Mouse (Mus musculus): ENCODE data around the gene Azgp1.
"Not testable (repeated sequence)": the region's sequence is repeated elsewhere in the genome, so short reads cannot be mapped to it uniquely, and the experiment has no call there.

Azgp1 gene

DNA sequence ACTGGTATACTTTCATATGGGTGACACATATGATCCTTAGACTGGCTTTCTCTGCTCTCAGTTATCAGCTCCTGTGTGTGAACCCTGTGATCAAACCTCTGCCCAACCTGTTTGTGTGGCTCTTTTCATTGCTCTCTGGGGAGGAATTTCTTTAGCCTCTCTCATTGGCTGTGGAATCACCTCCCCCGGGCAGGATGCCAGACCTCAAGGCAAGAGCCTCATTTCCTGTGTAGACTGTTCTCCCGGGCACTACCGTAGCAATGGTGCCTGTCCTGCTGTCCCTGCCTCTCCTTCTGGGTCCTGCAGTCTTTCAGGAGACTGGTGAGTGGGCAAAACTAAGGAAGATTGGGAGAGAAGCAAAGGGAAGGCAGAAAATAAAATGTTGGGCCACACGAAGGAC, at the start of gene Azgp1:
TSS of gene Azgp1 (plus strand) at position 221 of the 400 bp plus-strand sequence.
- DNase-seq (ENCODE audit: low spot score in 2 of 2), result no peak

DNA sequence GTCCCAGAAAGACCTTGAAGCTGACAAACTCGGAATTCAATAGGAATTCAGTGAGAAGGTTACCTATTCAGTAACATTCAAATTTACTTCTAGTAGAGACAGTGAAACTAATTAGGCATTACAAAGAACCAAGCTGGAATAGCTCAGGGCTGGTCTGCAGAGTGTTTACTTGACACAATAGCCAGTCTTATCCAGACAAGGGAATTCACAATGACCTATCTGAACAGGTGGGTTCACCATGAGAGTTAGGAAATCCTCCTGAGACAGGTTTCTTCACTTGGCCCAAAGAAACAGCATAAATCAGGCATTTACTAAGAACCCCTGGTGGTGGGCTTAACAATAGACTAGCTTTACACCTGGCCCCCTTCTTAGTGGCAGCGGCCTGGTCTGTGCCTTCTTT, 47.4 kb upstream of the Azgp1 start:
- DNase-seq (ENCODE audit: low spot score in 2 of 2), result not testable (repeated sequence)

DNA sequence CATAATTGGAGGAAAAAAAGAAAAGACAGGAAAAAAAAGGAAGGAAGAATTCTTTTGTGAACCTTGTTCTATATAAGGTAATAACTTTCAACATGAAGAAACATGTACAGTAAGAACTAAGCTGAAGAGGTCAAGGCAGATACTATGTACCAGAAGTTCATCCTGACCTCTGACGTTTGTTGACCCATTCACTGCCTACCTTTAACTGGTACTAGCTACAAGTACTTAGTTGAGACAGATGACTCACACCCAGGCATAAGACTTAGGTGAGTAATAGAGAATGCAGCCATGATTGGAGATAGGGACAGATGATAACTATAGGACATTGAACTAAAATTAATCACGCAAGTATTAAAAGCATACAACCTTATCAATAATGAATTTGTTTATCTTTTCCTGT, 44.8 kb upstream of the Azgp1 start:
- no peak for DNase-seq (ENCODE audit: low spot score in 2 of 2)

- DNase-seq (ENCODE audit: low spot score in 2 of 2), result no peak
These were observed 44.1 kb upstream of the Azgp1 start for GRCm38 (mm10) chr5:137937238-137937637.

GRCm38 (mm10) chr5:137940948-137941347, 40.4 kb upstream of the Azgp1 start:
- DNase-seq (ENCODE audit: low spot score in 2 of 2), result no peak

DNA sequence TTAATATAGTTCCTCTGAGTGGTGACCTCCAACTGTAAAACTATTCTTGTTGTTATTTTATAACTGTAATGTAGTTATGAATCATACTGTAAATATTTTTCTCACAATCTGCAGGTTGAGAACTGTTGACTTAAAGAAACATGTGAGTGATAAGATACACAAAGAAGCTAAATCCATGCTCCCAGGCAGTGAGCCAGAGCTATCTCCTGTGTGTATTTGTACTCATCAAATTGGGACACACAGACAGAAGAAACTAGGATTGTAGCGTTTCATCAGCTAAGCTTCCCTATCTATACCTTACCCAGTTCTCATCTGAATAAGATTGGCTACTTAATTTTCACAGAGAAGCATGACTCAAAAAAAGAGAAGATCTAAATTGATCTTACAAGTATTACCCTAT, 38.2 kb upstream of the Azgp1 start:
- no peak for DNase-seq (ENCODE audit: low spot score in 2 of 2)

DNA sequence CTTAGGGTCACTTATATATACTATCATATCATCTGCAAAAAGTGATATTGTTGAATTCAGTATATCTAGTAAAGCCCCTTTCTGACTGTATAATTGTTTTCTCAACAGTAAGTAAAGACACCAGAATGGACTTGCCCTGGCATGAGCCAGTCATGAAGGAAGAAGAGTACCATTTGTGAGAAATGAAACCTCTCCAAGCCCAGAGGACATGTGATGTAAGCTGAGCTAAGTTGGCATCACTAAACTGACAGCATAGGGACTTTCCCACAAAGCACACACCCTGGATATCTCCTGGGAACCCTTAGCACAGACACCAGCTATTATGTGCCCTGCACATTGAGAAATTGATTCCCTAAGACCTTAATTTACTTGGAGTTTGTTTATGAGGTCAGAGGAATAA, 34.0 kb upstream of the Azgp1 start:
- DNase-seq (ENCODE audit: low spot score in 2 of 2), result no peak

DNA sequence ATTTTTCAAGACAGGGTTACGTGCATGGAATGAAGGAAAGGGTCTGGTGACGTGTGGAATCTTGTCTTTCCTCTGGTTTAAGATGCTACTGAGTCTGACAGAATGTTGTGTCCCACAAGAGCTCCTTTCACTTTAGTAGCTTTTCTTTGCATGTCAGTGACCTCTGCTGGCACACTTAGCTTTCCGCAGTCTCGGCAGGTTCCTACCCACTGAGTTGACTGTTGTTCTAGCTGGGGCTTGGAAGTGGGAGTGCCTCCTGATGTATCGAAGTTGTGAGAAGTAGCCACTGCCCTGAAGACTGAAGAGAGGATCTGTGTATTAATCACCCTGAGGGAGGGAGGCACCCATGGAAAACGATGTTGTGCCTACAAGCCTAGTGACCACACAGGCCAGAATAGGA, 30.1 kb upstream of the Azgp1 start:
- DNase-seq (ENCODE audit: low spot score in 2 of 2), result peak; percentile 27 to 31

- DNase-seq (ENCODE audit: low spot score in 2 of 2), result no peak
These were observed 24.9 kb upstream of the Azgp1 start for GRCm38 (mm10) chr5:137956404-137956803.

DNA sequence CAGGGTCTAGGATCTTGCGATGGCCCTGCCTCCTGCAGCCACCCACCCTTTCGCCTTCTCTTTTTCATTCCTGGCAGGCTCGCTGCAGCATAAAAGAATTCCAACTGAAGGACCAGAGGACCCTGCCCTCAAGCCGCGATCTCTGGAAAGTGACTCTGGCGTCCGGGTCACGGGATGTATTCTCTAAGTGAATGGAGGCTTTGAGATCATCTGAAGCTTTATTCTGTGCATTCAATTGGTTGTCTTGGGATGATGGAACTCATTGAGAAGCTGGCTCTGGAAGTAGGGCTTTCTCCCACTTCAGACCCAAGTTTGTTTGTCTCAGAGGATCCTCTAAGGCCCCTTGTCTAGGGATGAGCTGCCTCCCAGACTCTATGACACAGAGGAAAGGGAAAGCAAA, 18.4 kb upstream of the Azgp1 start, which contains the start of gene Gjc3:
TSS of gene Gjc3 (minus strand) at position 154 of the 400 bp plus-strand sequence.
- DNase-seq (ENCODE audit: low spot score in 2 of 2), result peak in 1 of 2 experiments; percentile 2

DNA sequence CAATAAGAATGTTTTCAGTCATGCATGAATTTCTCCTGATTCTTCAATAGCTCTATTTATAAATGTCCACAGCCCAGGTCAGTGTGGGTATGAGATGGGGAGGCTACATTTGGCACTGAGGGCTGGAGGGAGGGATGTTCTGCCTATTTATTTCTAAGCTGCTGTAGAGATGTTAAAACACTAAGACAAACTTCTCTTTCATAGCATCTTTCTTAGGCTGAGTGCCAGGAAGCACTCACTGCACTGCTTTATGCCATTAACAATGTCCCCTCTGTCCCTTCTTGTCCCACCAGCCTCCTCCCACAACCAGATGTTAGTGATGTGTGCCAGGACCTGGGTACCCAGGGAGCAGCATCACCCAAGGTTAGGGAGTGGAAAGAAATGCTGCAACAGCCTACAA, 14.8 kb upstream of the Azgp1 start:
- DNase-seq (ENCODE audit: low spot score in 2 of 2), result peak in 1 of 2 experiments; percentile 7

DNA sequence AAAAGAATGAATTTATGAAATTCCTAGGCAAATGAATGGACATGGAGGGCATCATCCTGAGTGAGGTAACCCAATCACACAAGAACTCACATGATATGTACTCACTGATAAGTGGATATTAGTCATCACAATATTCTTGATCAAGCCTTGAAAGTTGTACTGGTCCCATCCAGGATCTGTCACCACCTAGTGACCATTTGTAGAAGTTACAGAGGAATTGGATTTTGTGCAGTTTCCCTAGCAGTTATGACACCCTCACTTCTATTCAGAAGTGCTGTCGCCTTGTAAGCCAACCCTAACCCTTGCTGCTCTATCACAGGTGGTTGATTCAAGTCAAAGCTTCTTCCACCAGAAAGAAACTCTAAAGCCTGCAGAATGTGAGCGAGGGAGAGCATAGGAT, 8.2 kb upstream of the Azgp1 start:
- no peak for DNase-seq (ENCODE audit: low spot score in 2 of 2)

DNA sequence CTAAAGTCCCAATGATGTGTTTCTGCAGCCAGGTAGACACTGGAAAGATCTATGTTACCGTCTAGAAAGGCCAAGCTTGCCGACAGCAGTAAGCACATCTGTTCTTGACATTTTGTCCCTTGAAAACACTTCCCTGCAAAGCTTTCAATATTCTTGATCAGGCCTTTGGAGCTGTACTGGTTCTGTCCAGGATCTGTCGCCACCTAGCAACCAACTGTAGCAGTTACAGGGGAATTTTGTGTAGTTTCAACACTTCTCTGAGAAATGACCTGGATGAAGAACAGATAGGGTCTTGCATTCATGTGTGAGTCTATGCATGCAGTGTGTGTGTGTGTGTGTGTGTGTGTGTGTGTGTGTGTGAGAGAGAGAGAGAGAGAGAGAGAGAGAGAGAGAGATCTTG, 7.6 kb upstream of the Azgp1 start:
- peak; percentile 8 to 31 for DNase-seq (ENCODE audit: low spot score in 2 of 2)

DNA sequence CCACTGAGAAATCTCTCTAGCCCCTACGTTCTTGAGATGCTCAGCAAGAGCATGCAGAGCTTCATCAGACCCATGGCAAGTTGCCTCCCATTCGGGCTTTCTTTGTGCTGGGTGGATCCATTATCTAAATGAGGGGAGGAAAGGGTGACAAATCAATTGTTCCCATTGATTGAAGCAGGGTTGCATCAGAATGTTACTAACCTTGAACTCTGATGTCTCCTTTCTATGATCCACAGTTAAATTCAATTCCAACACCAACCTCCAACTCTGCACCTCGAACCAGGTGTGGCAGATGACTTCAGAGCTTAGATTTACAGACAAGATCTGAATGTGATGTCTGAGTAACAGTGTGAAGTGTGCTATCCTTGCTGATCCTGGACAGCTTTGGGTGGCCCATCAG, 6.6 kb upstream of the Azgp1 start:
- DNase-seq (ENCODE audit: low spot score in 2 of 2), result no peak

DNA sequence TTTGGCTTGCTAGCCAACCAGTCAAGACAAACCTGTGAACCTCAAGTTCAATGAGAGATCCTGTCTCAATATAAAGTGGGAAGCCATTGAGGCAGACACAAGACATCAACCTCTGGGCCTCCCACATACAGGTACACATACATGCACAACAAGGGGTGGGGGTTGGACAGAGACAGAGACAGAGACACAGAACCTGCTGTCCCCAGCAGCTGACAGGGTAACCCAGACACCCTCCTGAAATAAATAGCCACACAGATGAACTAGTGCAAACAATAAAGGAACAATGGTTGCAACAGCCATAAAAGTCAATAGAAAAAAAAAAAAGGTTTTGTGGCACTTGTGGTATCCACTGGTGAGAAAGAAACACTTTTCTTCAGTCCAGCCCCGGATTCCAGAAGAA, 5.9 kb upstream of the Azgp1 start:
- no peak for DNase-seq (ENCODE audit: low spot score in 2 of 2)

DNA sequence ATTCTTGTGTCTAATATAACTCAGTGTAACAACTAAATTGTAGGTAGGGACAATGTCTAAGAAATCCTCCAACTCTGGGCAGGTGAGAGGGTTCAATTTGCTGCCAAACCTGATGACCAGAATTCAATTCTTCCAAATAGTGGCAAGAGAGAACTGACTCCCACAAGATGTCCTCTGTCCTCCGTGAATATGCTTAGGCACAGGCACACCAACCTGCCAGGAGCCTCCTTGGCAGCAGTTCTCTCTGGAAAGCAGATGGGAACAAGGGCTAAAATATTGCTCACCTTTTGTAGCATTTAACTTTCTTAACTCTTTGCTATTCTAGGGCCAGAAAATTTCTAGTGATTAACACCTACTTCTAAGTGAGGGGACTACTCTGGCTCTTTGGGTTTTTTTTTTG, 4.0 kb upstream of the Azgp1 start:
- DNase-seq (ENCODE audit: low spot score in 2 of 2), result no peak

DNA sequence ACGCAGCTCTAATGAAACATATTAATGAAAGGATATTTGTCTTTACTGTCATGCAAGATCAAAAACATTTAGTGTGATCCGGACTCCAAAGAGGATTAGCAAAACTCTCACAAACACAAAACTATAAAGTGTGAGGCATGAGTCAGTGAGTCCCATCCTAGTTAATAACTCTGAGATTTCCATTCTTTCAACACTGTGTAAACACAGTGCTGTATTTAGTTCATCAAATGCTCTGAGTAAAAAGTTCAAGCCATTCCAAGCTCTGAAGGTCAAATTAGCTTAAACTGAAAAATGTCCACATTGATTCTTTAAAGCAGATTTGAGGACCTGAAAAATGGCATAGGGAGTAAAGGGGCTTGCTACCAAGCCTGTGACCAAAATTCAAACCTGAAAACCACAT, 2.2 kb upstream of the Azgp1 start:
- DNase-seq (ENCODE audit: low spot score in 2 of 2), result no peak

DNA sequence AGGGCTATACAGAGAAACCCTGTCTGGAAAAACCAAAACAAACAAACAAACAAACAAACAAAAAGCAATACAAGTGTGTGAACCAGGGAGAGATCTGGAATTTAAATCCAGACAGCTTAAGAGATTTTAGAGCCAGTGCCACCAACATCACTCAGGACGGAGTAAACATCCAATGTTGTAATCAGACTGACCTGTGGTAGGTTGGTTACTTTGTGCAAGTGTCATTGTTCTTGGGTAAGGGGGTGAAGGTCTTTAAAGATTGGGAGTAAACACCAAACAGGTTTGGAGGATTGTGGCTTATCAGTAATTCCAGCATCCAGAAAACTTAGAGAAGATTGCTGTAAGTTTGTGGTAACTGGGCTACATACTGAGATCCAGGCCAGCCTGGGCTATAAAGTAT, 5.0 kb downstream of the Azgp1 start:
- DNase-seq (ENCODE audit: low spot score in 2 of 2), result no peak

- DNase-seq (ENCODE audit: low spot score in 2 of 2), result no peak
These were observed 28.1 kb downstream of the Azgp1 start for GRCm38 (mm10) chr5:138009437-138009836.

DNA sequence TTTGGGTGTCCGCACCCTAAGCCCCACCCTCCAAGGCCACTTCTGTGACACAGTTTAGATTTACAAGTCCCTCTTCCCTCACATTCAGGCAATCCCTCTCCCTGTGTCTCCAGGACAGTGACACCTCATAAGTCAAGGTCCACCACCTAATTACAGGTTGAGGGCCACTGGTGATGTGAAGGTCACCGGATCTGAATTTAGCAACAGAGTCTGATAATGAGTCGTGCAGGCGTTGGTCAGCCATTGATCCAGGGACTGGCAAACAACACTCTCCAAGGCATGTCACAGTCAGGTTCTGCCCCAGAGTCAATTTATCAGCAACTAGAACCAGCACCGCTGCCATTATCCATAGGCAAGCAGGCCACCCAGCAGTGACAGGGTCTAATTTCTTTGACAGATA, 31.1 kb downstream of the Azgp1 start:
- DNase-seq (ENCODE audit: low spot score in 2 of 2), result no peak

GRCm38 (mm10) chr5:138016530-138016929, 35.2 kb downstream of the Azgp1 start:
- DNase-seq (ENCODE audit: low spot score in 2 of 2), result no peak

- DNase-seq (ENCODE audit: low spot score in 2 of 2), result no peak
These were observed 35.7 kb downstream of the Azgp1 start for GRCm38 (mm10) chr5:138016997-138017396.

DNA sequence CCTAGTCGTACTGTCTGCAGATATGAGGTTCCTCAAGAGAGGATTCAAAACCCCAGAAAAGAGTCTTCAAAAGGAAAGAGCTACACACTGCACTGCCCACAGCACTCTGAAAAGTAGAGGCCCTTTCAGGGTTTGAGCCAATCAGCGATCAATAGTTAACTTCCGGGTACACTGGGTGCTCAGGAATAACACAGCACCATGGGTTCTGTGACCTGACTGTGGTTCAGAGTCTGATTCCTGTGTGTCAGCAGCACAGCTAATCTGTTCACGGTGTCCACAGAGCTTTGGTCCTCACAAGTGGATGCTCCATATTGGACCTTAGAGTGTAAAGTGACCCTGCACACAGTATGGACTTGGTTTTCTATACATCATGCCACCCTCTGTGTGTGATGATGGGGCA, 38.3 kb downstream of the Azgp1 start:
- not testable (repeated sequence) for DNase-seq (ENCODE audit: low spot score in 2 of 2)

DNA sequence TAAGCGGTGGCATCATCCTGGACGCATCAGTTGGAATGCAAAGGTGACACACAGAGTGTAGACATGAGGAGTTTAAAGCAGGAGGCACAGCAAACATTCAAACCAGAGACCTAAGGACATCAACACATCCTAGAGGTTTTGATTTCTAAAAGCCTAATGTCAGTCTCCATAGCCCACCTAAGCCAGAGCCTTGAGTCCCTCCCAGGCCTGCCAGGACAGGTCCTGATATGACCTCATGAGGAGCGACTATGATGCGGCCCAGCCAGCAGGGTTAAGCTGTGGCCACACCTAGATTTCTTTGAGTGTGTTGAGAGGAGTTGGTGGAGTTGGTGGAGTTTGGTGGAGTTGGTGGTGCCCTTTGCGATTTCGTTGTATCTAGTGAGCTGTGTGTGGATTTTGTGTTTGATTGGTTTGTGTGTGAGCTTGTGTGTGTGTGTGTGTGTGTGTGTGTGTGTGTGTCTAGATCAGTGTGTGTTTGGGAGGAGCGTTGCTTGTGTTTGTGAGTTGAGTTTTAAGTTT, 39.7 kb downstream of the Azgp1 start, which contains the start of the genes Smok3a and Smok3b:
TSS of gene Smok3a (plus strand) at position 301 of the 519 bp plus-strand sequence.
TSS of gene Smok3b (plus strand) at position 469 of the 519 bp plus-strand sequence.
- not testable (repeated sequence) for DNase-seq (ENCODE audit: low spot score in 2 of 2)

All from right cerebral cortex, adult 2 months (tissue).